Mouse (Mus musculus) midbrain, embryonic 10.5 days (tissue): ENCODE data around the gene Cpsf4l. TPM values are rescaled to one million over a fixed set of nuclear protein-coding genes. Genes with fewer than 3 reads are reported as not detected.

Experiments used
- DNase-seq: peaks from one replicate; pipeline ENCODE4 v3.0.0-alpha.2; 2017; ENCODE audit warnings: low spot score
- H3K27ac ChIP-seq: fragments of 300-500 bp; sonication (generic); replicated peaks from 2 replicates; pipeline ENCODE4 v1.5.1; 2016; ENCODE audit warnings: mild to moderate bottlenecking
- H3K27me3 ChIP-seq: fragments of 300-500 bp; sonication (generic); 2 replicates; pipeline ENCODE4 v1.6.1; 2016; ENCODE audit warnings: low read depth, mild to moderate bottlenecking; ENCODE audit not compliant: poor library complexity, severe bottlenecking
- H3K36me3 ChIP-seq: fragments of 300-500 bp; sonication (generic); 2 replicates; pipeline ENCODE4 v1.6.1; 2016; ENCODE audit warnings: mild to moderate bottlenecking, moderate library complexity
- H3K4me1 ChIP-seq: fragments of 300-500 bp; sonication (generic); 2 replicates; pipeline ENCODE4 v1.6.1; 2016
- H3K4me3 ChIP-seq: fragments of 300-500 bp; sonication (generic); 2 replicates; pipeline ENCODE4 v1.5.1; 2016; ENCODE audit warnings: mild to moderate bottlenecking, moderate library complexity
- H3K9me3 ChIP-seq: fragments of 300-500 bp; sonication (generic); replicated peaks from 2 replicates; pipeline ENCODE4 v1.6.1; 2016; ENCODE audit warnings: mild to moderate bottlenecking
- WGBS: fragments of 180-500 bp; shearing (Covaris S2); methylation state at CpG from one replicate; pipeline ENCODE4 v1.1.7; 2016; 5-methylcytosine and 5-hydroxymethylcytosine counted together
- polyA plus RNA-seq: library from polyadenylated mRNA; unstranded; fragments of >200 nt; fragmentation: Nextera tagmentation; extraction: Ambion mirVana; gene quantifications from 2 replicates; pipeline ENCODE4 v1.2.1, GENCODE M21; 2016

The Cpsf4l gene
- polyA plus RNA-seq, 1 experiment from 2014 or later = 0.37 TPM

DNA sequence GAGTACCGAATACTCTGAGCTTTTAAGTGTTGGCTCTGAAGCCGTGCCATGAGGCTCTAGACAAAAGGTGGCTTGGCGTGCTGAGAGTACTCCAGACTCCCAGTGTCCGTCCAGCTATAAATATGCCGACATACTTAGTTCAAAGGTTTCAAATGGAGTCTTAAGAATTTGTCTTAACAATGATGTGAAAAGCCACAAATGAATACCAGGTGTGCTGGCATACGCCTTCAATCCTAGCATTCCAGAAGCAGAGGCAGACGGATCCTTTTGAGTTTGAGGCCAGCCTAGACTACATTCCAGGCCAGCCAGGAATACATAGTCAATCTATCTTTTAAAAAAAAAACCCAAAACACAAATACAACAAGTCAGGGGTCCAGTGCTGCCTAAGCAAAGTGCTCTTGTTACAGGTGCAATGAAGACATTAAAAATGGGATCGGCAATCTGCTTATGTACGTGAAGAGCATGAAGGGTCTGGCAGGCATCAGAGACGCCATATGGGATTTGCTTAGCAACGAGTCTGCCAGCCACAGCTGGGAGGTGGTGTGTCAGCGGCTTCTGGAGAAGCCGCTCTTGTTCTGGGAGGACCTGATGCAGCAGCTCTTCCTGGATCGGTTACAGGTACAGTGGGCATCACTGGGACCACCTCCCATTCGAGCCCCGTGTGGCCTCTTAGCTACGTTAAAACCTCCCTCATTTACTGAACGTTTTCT lies 55.1 kb downstream of the Cpsf4l start:
- H3K4me3 ChIP-seq = no peak overlapping the region
- peaks cover 82% of the 10 kb centered on the region for H3K36me3 ChIP-seq
- WGBS = 88% methylated on average over 18 of the region's 18 CpGs

DNA sequence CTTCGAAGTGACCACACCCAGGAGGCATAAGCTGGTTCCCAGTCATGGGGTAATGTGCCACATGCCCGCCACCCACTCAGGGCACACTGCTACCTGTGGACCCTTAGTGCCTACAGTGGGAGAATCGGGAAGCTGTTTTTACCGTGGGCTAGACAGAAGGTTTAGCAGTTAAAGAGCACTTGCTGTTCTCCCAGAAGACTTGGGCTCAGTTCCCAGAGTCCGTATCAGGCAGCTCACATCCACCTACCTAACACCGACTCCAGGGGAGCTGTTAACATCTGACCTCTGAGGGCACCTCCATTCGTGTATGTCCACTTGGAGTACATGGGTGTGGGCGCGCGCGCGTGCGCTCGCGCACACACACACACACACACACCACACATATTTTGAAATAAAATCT lies 55.7 kb downstream of the Cpsf4l start:
- no peaks in the 10 kb centered on the region for H3K9me3 ChIP-seq
- no peak overlapping the region for H3K27ac ChIP-seq
- WGBS = 94% methylated on average over 15 of the region's 15 CpGs
- H3K4me1 ChIP-seq = peaks cover 35% of the 10 kb centered on the region
- no peak for DNase-seq
- no peak overlapping the region for H3K4me3 ChIP-seq
- no peaks in the 10 kb centered on the region for H3K27me3 ChIP-seq
- peaks cover 76% of the 10 kb centered on the region for H3K36me3 ChIP-seq

More for the DNA sequence above, 55.1 kb downstream of the Cpsf4l start:
- H3K27me3 ChIP-seq = no peaks in the 10 kb centered on the region
- no peaks in the 10 kb centered on the region for H3K9me3 ChIP-seq
- H3K27ac ChIP-seq = no peak overlapping the region
- no peak for DNase-seq
- H3K4me1 ChIP-seq = peaks cover 32% of the 10 kb centered on the region

DNA sequence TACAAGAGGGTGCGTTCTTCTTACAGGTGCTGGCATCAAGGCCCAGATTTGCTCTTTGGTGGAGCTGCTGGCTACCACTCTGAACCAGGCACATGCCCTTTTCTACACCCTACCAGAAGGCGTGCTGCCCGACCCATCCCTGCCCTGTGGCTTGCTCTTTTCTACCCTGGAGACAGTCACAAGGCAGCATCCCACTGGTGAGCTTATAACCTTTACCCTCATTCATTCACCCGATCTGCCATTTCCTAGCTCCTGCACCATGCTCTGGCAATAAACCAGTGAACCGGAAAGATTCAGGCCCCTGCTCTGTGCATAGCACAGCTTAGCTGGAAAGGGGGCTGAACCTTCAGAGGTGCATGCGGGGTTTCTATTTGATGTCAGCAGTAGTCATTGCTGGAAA lies 57.3 kb downstream of the Cpsf4l start:
- Histone ChIP-seq H3K27me3 (peaks cover 5% of the 10 kb centered on the region; the same call in 1 of the 2 replicates), H3K36me3 (peaks cover 60% of the 10 kb centered on the region), H3K9me3 (no peaks in the 10 kb centered on the region), H3K4me3 (no peak overlapping the region), H3K4me1 (peaks cover 48% of the 10 kb centered on the region), H3K27ac (0 out of 2 replicates have a peak overlapping the region, but pooled peaks have one; percentile 43)
- WGBS = 93% methylated on average over 6 of the region's 6 CpGs
- no peak for DNase-seq

DNA sequence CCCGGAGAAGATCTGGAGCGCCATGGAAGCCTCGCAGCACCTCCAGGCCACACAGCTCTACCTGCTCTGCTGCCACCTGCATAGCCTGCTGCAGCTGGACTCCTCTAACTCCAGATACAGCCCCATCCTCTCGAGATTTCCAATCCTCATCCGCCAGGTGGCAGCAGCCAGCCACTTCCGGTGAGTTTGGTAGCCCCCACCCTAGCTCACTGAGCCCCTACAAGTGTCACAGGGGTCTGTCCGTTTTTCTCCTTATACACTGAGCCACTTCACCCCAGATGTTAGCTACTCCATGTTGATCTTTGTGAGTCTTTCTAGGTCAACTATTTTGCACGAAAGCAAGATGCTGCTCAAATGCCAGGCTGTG lies 57.9 kb downstream of the Cpsf4l start:
- no peak overlapping the region for H3K4me3 ChIP-seq
- H3K27me3 ChIP-seq = peaks cover 5% of the 10 kb centered on the region; the same call in 1 of the 2 replicates
- peak; percentile 61 for DNase-seq
- no peaks in the 10 kb centered on the region for H3K9me3 ChIP-seq
- H3K36me3 ChIP-seq = peaks cover 54% of the 10 kb centered on the region
- WGBS = 42% methylated on average over 8 of the region's 8 CpGs
- peaks cover 48% of the 10 kb centered on the region for H3K4me1 ChIP-seq
- H3K27ac ChIP-seq = peak overlapping the region; percentile 43

DNA sequence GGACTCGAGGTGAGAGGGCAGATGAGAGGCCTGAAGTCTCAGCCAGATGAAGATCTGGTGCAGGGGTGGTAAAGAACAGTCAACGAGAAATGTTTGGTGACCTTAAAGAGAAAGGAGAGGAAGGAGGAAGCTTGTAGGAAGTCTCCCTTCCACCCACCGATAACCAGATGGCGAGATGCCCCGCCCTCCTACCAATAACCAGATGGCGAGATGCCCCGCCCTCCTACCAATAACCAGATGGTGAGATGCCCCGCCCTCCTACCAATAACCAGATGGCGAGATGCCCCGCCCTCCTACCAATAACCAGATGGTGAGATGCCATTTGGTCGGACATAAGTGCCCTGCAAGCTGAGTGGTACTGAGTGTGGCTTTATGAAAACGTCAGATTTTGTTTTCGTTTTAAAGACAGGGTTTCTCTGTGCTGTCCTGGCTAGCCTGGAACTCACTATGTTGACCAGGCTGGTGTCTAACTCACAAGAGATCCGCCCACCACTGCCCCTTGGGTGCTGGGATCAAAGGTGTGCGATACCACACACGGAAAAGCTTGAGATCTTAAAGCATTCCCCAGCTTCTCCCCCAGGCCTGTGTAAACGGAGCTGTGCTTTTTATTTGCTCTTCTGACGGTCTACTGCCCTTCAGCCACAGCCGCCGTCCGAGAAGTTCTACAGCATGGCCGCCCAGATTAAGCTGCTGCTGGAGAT lies 58.5 kb downstream of the Cpsf4l start:
- H3K36me3 ChIP-seq = peaks cover 48% of the 10 kb centered on the region
- DNase-seq = no peak
- H3K27me3 ChIP-seq = peaks cover 5% of the 10 kb centered on the region; the same call in 1 of the 2 replicates
- 71% methylated on average over 22 of the region's 22 CpGs for WGBS
- H3K4me3 ChIP-seq = peak overlapping the region; percentile 96; the same call in 1 of the 2 replicates
- H3K27ac ChIP-seq = peak overlapping the region; percentile 43
- no peaks in the 10 kb centered on the region for H3K9me3 ChIP-seq
- H3K4me1 ChIP-seq = peaks cover 48% of the 10 kb centered on the region

DNA sequence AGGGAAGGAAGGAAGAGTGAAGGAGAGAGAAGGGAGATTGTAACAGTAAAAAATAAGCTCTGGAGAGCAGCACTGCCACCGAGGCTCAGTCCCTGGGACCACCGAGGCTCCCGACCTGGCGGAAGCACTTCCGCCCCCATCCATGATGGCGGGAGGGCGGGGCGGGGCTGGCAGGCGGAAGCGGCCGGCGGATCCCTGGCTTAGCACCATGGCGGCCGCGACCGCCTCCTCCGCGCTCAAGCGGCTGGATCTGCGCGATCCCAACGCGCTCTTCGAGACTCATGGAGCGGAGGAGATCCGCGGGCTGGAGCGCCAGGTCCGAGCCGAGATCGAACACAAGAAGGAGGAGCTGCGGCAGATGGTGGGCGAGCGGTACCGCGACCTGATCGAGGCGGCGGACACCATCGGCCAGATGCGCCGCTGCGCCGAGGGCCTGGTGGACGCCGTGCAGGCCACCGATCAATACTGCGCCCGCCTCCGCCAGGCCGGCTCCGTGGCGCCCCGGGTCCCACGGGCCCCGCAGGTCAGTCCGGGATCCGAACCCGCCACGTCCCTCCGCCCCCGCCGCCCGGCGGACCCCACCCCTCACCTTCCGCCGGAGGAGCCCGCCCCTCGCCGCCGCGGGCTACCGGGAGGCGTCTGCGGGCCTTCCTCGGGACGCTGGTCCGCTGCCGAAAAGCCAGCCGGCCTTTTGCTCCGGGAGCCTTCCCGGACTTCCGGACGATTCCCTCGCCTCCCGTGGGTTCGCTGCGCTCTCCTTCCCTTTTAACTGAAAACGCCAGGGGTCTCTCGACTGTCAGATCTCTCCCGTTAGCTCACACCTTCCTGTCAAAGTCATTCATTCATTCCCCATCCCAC lies 60.2 kb downstream of the Cpsf4l start, which contains the start of gene Slc39a11:
Gene Slc39a11, minus strand, starts transcription at position 727 of the 858 bp plus-strand sequence.
- WGBS = under 1% methylated on average over 89 of the region's 91 CpGs
- peak; percentile 85 for DNase-seq
- H3K4me1 ChIP-seq = peaks cover 48% of the 10 kb centered on the region

DNA sequence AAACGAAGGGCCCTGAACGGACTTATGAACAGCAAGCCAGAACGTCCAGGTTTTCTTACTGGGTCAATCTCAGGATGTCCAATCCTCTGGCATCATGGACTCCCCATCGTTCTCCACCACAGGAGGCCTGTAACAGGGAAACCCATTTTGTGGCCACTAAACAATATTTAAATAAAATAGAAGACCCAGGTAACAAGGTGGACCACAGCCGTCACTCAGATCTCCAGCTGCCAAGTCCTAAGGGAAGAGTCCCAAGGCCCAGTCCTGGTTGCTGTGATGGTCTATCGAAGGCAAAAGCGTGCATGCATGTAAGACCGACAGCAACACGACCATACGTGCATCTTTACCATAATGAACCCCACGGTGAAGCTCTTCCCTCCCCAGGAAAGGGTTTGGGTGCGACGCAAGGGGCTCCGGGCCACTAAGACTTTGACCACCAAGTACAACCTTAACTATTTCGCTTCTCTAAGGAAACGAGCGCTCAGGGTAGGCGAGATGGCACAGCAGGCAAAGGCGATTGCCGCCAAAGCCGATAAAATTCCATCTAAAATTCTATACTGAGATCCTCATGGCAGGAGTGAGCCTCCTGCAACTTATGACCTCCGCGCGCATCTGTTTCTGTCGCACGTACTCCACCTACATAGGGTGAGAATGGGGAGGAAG lies 61.0 kb downstream of the Cpsf4l start, which contains the start of gene Cog1:
Gene Cog1, plus strand, starts transcription at position 480 of the 663 bp plus-strand sequence.
- H3K27me3 ChIP-seq = peaks cover 5% of the 10 kb centered on the region; the same call in 1 of the 2 replicates
- 39% methylated on average over 26 of the region's 26 CpGs for WGBS
- peaks cover 23% of the 10 kb centered on the region for H3K36me3 ChIP-seq
- peaks cover 5% of the 10 kb centered on the region; the same call in 1 of the 2 replicates for H3K9me3 ChIP-seq
- H3K27ac ChIP-seq = peak within 1 kb of the TSS; percentile 97
- DNase-seq = no peak
- peak within 1 kb of the TSS; percentile 96 for H3K4me3 ChIP-seq
- H3K4me1 ChIP-seq = peaks cover 48% of the 10 kb centered on the region

More for the DNA sequence above, 60.2 kb downstream of the Cpsf4l start, which contains the start of gene Slc39a11:
- peak within 1 kb of the TSS; percentile 97 for H3K27ac ChIP-seq
- H3K27me3 ChIP-seq = peaks cover 5% of the 10 kb centered on the region; the same call in 1 of the 2 replicates
- H3K9me3 ChIP-seq = peaks cover 5% of the 10 kb centered on the region; the same call in 1 of the 2 replicates
- H3K36me3 ChIP-seq = peaks cover 31% of the 10 kb centered on the region
- H3K4me3 ChIP-seq = peak within 1 kb of the TSS; percentile 96

Other genes with a start within 250 kb of the Cpsf4l start
- 5.3 and 8.7 TPM in 2 replicates for gene Sstr2, start 90.7 kb downstream of the Cpsf4l start, polyA plus RNA-seq
- 23.1 and 29.9 TPM in 2 replicates for gene Cog1, start 60.8 kb downstream of the Cpsf4l start, polyA plus RNA-seq
- 20.4 and 20.7 TPM in 2 replicates for gene Slc39a11, start 59.9 kb downstream of the Cpsf4l start, polyA plus RNA-seq
- gene Fam104a, start 25.9 kb downstream of the Cpsf4l start, polyA plus RNA-seq = 60.5 and 60.9 TPM in 2 replicates
- 25.0 and 26.4 TPM in 2 replicates for gene D11Wsu47e, start 25.6 kb downstream of the Cpsf4l start, polyA plus RNA-seq
- 91.4 and 105 TPM in 2 replicates for gene Cdc42ep4, start 41.9 kb upstream of the Cpsf4l start, polyA plus RNA-seq